Mouse (Mus musculus) thymus, adult 2 months (tissue): ENCODE results near the gene Gm20388.

Experiments used
- CTCF ChIP-seq: fragments of 200-500 bp; IDR thresholded peaks from 2 replicates; pipeline ENCODE4 v1.5.1; 2012; ENCODE audit warnings: mild to moderate bottlenecking, control low read depth, low read length, moderate library complexity, borderline replicate concordance; ENCODE audit not compliant: control insufficient read depth, poor library complexity, insufficient read depth; ENCODE audit errors: extremely low read depth
- POLR2A ChIP-seq: fragments of 200-500 bp; IDR thresholded peaks from 2 replicates; pipeline ENCODE4 v1.6.1; 2012; ENCODE audit warnings: mild to moderate bottlenecking, low read length, control low read depth, moderate library complexity; ENCODE audit not compliant: control insufficient read depth, poor library complexity, insufficient read depth; ENCODE audit errors: extremely low read depth

DNA sequence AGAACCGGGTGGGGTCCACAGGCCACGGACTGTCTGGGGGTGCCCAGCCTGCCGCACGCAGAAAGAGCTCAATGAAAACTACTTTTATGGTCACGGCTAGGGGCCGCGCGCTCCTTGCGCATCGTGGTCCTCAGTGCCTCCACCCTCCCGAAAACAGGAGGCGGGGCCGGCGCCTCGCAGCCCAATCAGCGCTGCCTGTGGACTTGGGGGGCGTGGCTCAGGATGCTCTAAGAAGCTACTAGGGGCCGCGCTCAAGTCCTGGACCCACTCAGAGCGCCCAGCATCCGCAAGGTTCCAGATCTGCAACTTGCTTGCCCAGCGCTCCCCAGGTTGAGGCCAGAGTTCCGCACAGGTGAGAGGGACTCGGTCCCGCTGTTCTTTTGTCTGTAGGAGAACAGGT, 81.6 kb downstream of the Gm20388 start, which contains the start of gene Crispld2:
- peak; percentile 50; the same call in 1 of the 2 replicates for TF ChIP-seq POLR2A
- 0 out of 2 replicates have a peak, but pooled peaks have one; percentile 34 for TF ChIP-seq CTCF
